Mouse (Mus musculus): ENCODE measurements around the gene Pcdh15. TPM values are rescaled to one million over a fixed set of nuclear protein-coding genes. Genes with fewer than 3 reads are reported as not detected.

The Pcdh15 gene
- polyA plus RNA-seq, 1 experiment from 2014 or later: 0.85 TPM

GRCm38 (mm10) chr10:74269637-74270269, 1170.6 kb downstream of the Pcdh15 start:
- no peak for DNase-seq (ENCODE audit: low spot score)

GRCm38 (mm10) chr10:74270894-74271293, 1171.8 kb downstream of the Pcdh15 start:
- DNase-seq (ENCODE audit: low spot score): no peak

GRCm38 (mm10) chr10:74304120-74304519, 1205.0 kb downstream of the Pcdh15 start:
- no peak for DNase-seq (ENCODE audit: low spot score)

GRCm38 (mm10) chr10:74305439-74306158, 1206.5 kb downstream of the Pcdh15 start:
- no peak for DNase-seq (ENCODE audit: low spot score)

- no peak for DNase-seq (ENCODE audit: low spot score)
Measured at GRCm38 (mm10) chr10:74307035-74307434, 1207.9 kb downstream of the Pcdh15 start.

GRCm38 (mm10) chr10:74316091-74316490, 1216.9 kb downstream of the Pcdh15 start:
- no peak for DNase-seq (ENCODE audit: low spot score)

- DNase-seq (ENCODE audit: low spot score): no peak
Measured at GRCm38 (mm10) chr10:74335412-74335811, 1236.3 kb downstream of the Pcdh15 start.

GRCm38 (mm10) chr10:74339247-74340160, 1240.4 kb downstream of the Pcdh15 start:
- DNase-seq (ENCODE audit: low spot score): no peak

GRCm38 (mm10) chr10:74359526-74359925, 1260.4 kb downstream of the Pcdh15 start:
- no peak for DNase-seq (ENCODE audit: low spot score)

GRCm38 (mm10) chr10:74378697-74379096, 1279.6 kb downstream of the Pcdh15 start:
- DNase-seq (ENCODE audit: low spot score): no peak

- DNase-seq (ENCODE audit: low spot score): no peak
Measured at GRCm38 (mm10) chr10:74379276-74380134, 1280.4 kb downstream of the Pcdh15 start.

- DNase-seq (ENCODE audit: low spot score): no peak
Measured at GRCm38 (mm10) chr10:74387538-74388499, 1288.7 kb downstream of the Pcdh15 start.

- DNase-seq (ENCODE audit: low spot score): no peak
Measured at GRCm38 (mm10) chr10:74403111-74403510, 1304.0 kb downstream of the Pcdh15 start.

GRCm38 (mm10) chr10:74414021-74414420, 1314.9 kb downstream of the Pcdh15 start:
- DNase-seq (ENCODE audit: low spot score): no peak

- DNase-seq (ENCODE audit: low spot score): no peak
Measured at GRCm38 (mm10) chr10:74414945-74415344, 1315.8 kb downstream of the Pcdh15 start.

- no peak for DNase-seq (ENCODE audit: low spot score)
Measured at GRCm38 (mm10) chr10:74415359-74415758, 1316.2 kb downstream of the Pcdh15 start.

GRCm38 (mm10) chr10:74415949-74416348, 1316.8 kb downstream of the Pcdh15 start:
- DNase-seq (ENCODE audit: low spot score): no peak

GRCm38 (mm10) chr10:74450069-74450468, 1350.9 kb downstream of the Pcdh15 start:
- no peak for DNase-seq (ENCODE audit: low spot score)

- no peak for DNase-seq (ENCODE audit: low spot score)
Measured at GRCm38 (mm10) chr10:74463972-74464371, 1364.8 kb downstream of the Pcdh15 start.

- no peak for DNase-seq (ENCODE audit: low spot score)
Measured at GRCm38 (mm10) chr10:74480779-74481178, 1381.6 kb downstream of the Pcdh15 start.
